Mouse (Mus musculus) forelimb bud, embryonic 11.5 days (tissue): ENCODE measurements at regions not wholly inside any gene's neighbourhood (a gene's known extent, or its start where the extent isn't known, plus 50 kb on each side); places are given as distances from the start of the nearest gene placed in this dataset.
A peak's percentile ranks its signal among the peaks of the same experiment; 100 is the strongest.

Experiments
- DNase-seq: peaks from one replicate; pipeline ENCODE4 v3.0.0-alpha.2; 2012; ENCODE audit warnings: low read depth, low spot score

DNA sequence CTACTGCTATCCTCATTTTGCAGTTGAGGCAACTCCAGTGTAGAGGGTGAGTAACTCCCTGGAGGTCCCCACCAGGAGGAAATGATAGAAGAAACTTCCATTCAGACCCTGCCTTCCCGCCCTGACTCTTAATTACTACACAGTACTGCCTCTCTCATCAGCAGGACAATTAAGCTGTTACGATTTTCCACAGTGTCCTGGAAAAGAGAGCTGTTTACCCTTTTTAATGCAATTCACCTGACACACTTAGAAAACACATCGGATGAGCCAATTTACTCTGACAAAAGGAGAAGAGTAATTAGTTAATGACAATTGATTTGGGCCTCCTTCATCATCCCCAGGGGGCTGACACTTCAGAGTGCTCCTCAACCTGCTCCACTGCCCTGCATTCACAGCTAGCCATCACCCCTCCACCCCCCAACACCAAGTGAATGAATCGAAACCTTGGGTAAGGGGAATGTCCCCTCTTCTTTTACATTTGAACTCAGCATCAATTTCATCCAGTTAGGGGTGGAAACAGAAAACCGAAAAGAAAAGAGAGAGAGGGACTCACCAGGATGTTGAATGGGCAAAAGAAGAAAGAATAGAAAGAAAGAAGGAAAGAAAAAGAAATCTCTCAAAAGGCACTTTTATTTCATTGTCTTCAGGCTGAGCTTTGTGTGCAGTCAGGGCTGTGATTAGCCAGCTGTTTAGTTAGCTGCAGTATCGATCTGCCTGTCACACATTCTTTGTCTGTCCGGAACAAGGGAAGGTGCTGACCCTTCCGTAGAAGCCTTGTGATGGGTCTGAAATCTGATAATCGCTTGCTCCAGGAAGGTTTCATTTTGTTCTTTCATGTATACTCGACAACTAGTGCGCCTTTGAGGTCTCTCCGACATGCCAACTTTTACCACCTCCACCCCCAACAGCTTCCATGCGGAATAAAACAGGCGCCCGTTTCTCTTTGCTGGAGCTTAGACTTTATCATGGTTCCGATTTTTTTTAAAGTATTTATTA is 482.6 kb upstream of the Tenm4 start:
- peak; percentile 2 for DNase-seq

DNA sequence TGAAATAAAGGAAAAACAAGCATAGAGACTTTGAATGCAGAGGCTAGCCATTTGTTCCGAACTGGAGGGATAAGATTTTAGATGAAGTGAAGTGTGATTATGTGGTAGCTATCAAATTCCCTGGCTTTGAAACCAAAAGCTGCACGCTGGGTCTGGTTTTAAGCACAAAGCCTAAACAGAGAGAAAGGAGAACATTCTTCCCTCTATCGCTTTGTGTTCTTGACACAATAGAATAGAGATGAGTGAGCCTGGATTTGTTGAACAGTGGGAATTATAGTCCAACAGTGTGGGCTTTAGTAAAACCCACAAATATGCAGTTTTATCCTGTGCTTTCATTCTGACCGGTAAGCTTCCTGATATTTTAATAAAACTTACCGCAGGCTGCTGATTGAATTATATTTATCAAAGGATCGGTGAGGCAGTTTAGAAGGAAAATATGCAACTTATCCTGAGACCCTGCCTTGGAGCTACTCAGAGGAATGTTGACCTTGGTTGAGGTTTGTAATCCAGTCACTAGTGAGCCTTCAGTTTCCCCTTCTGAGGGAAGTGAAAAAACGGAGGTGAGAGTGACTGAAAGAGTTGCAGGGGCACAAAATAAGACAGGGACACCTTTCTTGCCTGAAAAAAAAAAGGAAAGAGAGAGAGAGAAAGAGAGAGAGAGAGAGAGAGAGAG is 481.7 kb upstream of the Tenm4 start:
- peak; percentile 8 for DNase-seq

DNA sequence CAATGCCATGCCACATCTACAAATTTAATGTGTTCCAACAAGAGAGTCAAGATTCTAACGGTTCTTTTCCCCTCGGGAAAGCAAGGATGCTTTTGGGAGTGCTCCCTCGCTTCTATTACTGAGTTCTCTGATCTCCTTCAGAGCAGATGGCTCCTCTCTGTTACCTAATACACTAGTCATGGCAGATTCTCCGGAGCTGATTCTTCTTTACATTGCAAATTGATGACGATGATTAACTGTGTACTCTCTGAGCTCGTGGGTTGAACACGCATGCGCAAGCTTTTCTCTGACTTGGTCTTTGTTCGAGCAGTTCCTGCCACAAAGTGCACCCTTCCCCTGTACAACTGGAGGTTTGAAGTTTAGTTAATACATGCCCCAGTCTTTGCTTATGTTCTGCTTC is 471.5 kb upstream of the Tenm4 start:
- DNase-seq = no peak

DNA sequence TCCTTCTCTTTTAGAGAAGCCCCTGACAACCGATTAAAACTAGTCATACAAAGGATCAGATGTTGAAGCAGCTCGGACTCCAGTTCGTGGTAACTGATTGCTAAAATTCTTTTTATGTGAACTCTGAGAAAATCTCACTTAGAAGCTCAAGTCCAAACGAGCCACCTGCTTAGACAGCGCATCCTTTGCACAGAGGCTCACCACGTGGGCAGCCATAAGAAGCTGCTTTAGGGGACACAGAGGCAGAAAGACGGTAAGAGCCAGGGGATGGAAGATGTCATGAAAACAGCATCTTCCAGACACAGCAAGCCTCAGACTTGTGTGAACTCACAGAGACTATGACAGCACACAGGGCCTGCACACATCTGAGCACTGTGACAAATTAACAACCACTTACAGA is 461.0 kb upstream of the Tenm4 start:
- DNase-seq = no peak

DNA sequence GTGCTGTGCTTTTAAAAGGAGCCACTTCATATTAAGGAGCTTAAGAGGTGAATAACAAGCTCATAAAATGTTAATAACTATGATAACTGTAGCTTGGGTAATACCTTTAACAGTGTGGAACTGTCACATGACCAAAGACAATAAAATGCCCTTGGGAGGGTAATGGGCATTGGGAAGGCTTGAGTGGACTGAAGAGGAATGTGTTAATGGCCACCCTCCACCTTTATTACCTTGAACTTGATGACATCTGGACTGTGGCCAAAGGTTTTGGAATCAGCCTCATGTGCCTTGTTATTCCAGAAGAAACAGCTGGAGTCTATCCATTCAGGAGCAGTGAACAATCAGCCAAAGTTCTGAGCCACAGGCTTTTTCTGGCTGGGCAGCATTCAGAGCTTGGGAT is 451.0 kb upstream of the Tenm4 start:
- peak; percentile 83 for DNase-seq

DNA sequence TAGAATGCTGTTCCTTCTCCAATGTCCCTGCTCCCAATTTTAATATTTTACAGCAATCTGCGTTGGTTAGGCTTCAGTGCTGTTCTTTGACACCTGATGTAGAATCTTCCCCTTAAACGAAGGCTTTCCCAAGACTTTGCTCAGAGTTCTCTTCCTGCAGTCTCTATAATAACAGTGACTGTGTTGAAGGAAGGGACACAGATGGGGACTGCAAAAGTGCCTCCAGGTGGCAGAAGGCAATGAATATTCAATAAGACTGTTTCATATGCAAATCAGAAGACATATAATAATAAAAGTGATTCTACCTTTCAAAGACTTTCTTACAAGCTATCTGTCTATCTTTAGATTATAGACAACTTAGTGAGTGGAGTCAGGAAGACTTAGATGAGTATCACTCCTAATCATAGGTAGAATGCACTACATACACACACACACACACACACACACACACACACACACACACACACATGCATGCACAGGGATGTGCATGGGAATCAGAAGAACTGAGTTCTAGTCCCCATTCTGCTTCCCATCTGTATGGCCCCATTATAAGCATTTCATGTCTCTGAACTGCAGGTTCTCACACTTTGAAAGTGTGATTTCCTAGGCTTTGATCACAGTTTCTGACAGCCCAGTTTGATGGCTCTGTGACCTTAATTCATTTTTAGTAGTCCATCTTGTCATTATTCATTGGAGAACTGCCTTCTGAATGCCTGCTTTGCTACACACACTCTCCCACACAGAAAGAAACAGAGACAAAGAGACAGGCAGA is 445.1 kb upstream of the Tenm4 start:
- DNase-seq = no peak

DNA sequence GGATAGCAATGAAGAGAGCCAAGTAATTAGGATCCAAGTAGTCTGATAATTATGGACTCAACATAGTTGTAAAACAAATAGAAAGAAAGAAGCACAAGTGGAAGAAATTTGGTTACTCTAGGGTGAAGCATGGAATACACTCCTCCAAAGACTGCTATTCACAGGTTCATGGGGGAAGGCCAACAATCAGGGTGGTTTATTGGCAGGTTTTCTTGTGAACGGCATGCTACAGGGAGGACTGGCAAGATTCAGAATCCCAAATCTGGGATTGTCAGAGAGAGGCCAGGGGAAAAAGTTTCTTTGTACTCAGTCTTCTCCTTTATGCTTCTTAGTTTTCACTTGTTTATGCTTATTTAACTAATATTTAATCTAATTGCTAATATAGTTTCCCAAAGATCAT is 437.2 kb upstream of the Tenm4 start:
- no peak for DNase-seq

DNA sequence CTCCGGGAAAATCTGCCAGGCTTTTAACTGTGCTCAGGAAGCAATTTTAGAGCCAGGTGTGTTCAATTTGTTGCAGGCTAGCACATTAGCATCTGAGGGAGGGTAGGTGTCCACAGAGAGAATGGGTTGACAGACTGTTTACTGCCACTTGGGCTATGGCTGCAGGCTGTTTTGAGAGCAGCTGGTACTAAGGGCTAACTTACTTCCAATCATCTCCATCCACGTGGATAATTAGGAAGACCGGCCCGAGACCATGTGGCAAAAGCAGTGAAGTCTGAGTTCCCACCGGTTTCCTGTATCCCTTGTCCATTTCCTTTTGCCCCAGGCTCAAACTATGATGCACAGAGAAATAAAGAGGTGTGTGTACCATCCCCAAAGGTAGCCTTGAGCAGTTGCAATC is 436.5 kb upstream of the Tenm4 start:
- DNase-seq = peak; percentile 87

DNA sequence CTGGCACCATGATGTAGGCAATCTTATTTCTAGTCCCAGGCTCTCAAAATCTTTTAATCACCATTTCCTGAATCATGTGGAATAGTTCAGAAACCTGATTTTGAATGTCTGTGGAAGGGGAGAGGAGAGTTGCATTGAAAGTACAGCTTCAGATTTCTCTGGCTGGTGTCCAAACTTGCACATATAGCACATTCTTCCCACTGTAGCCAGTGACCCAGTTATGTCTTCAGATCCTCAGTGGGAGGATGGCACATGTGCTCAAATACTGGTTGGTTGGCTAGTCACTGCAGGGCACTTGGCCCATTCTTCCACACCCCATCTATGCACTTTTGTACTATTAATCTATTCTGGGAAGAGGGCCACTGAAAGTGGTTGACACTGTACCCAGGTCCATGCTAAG is 434.3 kb upstream of the Tenm4 start:
- no peak for DNase-seq

DNA sequence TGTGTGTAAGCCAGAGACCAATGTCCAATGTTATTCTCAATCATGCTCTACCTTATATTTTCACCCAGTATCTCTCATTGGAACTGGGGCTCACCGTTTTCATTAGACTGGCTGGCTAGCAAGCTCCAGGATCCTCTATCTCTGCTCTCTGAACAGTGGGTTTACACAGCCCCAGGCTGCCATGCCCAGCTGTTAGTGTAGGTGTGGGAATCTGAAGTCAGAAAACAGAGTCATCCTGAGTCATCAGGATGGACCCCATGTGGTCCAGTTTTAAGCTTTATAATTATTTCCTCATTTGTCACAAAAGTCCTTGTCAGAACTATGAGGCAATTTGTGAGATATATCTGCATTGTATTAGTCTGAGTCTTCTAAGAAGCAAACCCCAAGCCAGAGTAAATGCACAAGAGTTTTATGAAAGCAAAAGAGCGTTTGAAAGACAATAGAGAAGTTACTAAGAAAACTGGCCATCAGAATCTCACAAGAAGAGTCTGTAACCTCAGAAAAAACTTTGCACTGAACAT is 432.3 kb upstream of the Tenm4 start:
- no peak for DNase-seq

DNA sequence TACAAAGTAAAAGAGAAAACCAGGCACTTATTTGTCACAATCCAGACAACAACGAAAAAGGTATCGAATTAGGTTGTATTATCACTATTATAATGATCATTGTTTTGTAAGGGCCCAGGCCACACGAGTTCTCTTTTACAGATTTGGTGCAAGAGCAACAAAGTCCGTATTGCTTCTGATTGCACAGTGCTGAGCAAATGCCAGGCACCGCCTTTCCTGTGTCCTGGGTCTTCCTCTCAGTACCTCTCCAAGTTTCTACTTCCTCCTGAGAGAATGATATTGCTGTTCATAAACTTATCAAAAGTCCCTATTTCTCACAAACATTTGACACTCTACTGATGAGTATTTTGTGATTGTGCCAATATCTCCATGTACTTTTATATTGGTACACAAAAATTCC is 431.3 kb upstream of the Tenm4 start:
- no peak for DNase-seq

DNA sequence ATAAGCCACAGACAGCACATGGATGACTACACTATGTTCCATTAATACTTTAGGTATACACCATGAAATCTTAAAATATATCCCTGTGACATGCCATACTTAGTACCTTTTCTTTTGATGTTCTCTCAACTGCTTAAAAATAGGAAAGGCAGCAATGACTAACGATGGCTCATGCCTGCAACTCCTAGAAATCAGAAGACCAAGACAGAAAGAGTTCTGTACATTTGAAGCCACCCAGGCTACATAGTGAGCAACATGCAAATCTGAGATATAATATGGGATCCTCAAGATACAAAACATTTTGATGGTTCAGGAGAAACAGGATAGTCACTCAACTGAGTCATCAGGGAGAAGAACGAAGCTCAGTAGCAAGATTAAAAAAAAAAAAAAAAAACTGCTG is 412.7 kb upstream of the Tenm4 start:
- no peak for DNase-seq

DNA sequence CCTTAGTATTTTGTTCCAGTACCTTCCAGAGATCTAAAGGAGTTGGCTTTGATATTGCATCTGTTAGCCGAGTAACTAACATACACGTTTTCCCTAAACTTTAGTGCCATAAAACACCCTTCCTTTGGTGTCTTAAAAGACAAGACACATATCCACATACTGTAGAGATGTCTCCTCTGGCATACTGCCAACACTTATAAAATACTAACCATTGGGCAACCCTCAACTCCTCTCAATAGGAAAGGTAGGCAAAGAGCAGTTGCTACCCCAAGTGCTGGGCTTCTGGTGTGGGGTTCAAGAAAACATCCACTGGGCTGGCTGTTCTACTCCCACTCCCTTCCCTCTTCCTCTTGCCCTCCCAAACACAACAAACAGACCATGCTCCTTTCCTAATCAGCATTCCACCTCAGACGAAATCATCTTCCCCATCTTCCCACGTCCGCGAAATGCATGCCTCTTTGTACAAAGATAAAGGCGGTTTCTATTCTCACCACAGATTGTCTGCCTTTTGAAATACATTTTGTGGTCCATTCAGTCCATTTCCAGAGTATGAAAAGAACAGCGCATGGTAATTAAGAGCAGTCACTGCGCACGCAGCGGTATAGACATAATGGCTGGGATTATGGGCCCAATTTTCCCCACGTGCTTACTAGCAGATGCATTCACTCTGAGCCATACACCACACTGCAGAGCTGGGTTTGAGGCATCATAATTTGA is 409.9 kb upstream of the Tenm4 start:
- no peak for DNase-seq

DNA sequence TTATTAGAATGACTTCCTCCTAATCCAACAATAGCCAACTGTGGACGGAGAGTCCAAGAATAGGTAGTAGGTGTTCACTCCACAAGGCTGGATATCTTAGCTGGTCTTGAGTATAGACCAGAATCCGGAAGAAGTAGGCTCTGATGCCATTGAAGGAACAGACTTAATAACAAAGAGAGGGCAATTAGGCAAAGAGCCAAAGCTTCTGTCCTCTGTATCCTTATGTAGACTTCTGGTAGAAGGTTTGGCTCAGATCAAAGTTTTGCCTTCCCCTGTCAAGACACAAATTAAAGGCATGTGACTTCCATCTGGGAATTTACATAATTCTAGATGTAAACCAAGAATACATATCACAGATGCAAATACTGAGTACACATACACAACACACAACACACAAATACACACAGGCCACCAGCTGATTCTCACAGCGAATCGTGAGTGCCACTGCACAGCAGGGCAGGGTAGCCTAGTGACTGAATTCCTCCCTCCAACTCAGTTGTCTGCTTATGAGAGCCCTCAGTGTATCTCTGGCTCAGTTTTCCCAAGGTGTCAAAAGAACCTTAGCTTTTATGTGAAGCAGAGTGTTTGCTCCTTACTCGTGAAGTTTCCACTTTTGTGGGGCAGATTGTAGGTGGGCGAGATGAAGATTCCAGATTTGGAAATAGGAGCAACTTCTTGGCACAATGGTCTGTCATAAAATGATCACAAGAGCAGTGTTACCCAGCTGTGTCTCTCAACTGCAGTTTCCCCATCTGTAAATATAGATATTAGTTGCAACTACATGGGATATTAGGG is 404.5 kb upstream of the Tenm4 start:
- no peak for DNase-seq

DNA sequence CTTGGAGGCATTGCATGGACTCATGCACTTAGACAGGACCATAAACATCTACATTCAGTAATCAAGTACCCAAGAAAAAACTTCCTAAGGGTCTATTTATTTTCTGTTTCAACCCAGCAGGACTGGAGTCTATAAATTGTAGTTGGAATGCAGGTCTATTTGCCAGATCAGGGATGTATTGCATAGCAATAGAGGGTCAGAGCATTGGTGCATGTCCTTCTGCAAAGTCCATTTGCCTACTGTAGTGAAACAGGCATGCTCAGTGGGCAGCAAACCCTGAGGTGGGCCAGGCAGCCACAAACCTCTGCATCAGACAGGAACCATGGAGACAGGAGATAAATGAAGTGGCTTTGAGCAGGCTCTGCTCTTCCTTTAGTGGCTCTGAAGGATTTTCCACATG is 386.5 kb upstream of the Tenm4 start:
- no peak for DNase-seq

DNA sequence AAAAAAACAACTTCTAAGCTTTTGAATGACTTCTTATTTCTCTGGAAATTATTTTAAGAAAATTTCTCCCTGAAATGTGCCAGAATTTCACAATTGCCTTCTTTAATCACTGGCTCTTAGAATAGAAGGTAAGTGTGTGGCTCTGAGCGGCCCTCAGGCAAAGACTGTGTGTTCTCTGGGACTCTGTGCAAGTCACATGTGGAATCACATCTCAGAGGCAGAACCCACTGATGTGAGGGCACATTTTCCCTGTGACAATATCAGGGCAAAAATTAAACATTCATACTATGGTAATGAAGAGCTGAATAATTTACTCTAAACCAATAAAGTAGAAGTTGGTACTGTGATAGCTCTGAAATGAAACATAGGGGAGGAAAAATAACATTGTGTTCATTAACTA is 383.5 kb upstream of the Tenm4 start:
- no peak for DNase-seq

DNA sequence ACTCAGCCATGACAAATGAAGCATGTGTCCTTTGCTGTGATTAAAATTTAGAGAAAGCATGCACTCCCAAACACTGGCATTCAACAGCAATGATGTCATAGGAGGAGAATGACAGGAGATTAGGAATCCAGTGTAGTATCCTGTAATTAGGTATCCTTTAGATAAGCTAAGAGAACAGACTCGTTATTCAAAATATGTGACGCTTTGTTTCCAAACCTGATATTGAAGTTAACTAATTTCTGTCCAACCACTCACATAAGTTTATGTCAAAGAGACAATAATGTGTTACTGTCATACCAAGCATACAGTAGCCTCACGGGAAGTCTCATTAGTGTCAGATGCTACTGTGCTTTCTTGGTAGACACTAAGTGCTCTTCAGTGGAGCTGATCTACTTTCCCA is 383.1 kb upstream of the Tenm4 start:
- DNase-seq = no peak

DNA sequence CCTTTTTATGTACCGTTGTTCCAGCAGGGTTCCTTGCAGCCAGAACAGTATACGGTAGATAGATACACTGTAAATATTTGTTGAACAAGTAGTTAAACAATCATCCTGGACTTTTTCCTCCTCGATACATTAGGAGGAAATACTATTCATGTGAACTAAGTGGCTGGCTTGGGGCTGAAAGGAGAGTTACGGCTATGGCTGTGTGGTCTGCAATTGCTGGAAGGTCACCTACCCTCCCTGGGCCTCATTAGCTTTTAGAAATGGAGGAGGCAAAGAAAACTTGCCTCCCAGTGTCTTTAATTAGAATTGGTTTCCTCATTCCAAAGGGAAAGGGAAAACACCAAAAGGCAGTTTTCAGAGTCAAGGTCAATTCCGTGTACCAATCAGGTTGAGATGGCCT is 381.6 kb upstream of the Tenm4 start:
- no peak for DNase-seq

DNA sequence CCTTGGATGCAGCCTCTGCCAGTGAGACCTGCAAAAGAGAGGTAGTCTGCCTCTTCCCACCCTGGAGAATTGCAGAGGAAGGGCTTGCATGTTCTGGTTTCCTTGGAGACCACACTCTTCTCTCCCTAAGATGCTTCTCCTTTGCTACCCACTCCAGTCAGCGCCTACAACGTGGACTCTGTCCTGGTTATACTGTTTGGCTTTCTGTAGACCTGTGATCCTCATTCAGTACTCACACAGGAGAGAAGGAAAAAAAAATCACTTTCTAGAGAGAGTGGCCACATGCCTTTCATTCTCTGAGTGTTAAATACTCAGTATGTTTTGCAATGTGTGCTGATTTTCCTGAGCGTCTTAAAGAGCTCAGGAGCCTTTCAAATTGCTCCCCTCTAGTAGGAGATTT is 372.0 kb upstream of the Tenm4 start:
- no peak for DNase-seq

DNA sequence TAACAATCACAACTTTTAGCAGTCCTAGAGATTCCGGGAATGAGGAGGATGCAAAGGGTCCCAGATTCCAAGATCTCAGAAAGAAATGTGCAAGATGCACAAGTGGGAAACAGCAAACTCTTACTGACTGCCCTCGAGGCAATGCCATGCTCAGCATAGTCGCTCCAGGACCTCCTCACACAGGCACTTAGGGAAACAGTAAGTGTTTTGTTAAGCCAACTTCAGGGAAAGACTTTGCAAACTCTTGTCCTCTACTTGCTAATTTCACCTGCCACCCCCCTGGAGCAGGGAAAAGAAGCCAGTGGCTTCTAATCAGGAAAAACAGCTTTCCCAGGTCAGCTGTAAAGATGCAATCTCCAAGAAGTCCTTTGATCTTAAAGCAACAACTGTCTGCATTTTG is 361.4 kb upstream of the Tenm4 start:
- DNase-seq = peak; percentile 7

DNA sequence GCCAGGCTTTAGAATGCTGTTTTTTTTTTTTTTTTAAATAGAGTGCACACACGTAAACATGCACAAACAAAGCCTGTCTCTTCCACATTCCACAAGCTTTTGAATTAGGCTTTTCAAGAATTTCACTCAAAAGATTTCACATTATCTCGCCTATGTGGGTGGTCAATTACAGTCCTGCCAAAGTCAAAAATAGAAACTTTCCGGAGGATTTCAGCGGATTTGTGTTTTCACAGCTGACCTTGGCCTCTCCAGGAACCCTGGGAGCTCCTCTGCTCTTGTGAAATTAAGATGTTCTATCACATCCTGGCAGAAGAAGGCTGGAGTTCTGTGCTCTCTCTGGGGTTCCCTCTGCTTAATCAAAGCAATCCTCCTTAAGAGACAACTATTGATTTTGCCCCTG is 360.9 kb upstream of the Tenm4 start:
- peak; percentile 3 for DNase-seq
